Mouse (Mus musculus) forebrain, embryonic 10.5 days (tissue): ENCODE data around the gene Iqsec1. TPM values are rescaled to one million over a fixed set of nuclear protein-coding genes. Genes with fewer than 3 reads are reported as not detected.
"Not testable (repeated sequence)": the region's sequence is repeated elsewhere in the genome, so short reads cannot be mapped to it uniquely, and the experiment has no call there.

Experiments
- DNase-seq: peaks from one replicate; pipeline ENCODE4 v3.0.0-alpha.2; 2017; ENCODE audit warnings: low spot score; ENCODE audit errors: extremely low spot score
- H3K27ac ChIP-seq: fragments of 300-500 bp; sonication (generic); 2 replicates; pipeline ENCODE4 v1.5.1; 2016; ENCODE audit warnings: mild to moderate bottlenecking
- H3K27me3 ChIP-seq: fragments of 300-500 bp; sonication (generic); 2 replicates; pipeline ENCODE4 v1.6.1; 2016; ENCODE audit warnings: mild to moderate bottlenecking; ENCODE audit not compliant: poor library complexity, severe bottlenecking
- H3K36me3 ChIP-seq: fragments of 300-500 bp; sonication (generic); replicated peaks from 2 replicates; pipeline ENCODE4 v1.6.1; 2016; ENCODE audit warnings: mild to moderate bottlenecking, moderate library complexity
- H3K4me1 ChIP-seq: fragments of 300-500 bp; sonication (generic); 2 replicates; pipeline ENCODE4 v1.6.1; 2016
- H3K4me3 ChIP-seq: fragments of 300-500 bp; sonication (generic); 2 replicates; pipeline ENCODE4 v1.5.1; 2016; ENCODE audit warnings: mild to moderate bottlenecking, moderate library complexity
- H3K9me3 ChIP-seq: fragments of 300-500 bp; sonication (generic); 2 replicates; pipeline ENCODE4 v1.6.1; 2016; ENCODE audit warnings: mild to moderate bottlenecking, moderate library complexity
- WGBS: fragments of 180-500 bp; shearing (Covaris S2); methylation state at CpG from one replicate; pipeline ENCODE4 v1.1.7; 2016; 5-methylcytosine and 5-hydroxymethylcytosine counted together
- polyA plus RNA-seq: library from polyadenylated mRNA; unstranded; fragments of >200 nt; fragmentation: Nextera tagmentation; extraction: Ambion mirVana; gene quantifications from 2 replicates; pipeline ENCODE4 v1.2.1, GENCODE M21; 2016

Gene Iqsec1
- polyA plus RNA-seq, 1 experiment from 2014 or later = 8.7 TPM

GRCm38 (mm10) chr6:90662148-90662547 is 326.3 kb downstream of the Iqsec1 start:
- Histone ChIP-seq H3K4me1 (0 out of 2 replicates have a peak, but pooled peaks cover 2% of the 10 kb centered on the region), H3K9me3 (no peaks in the 10 kb centered on the region), H3K27ac (no peak overlapping the region), H3K27me3 (no peaks in the 10 kb centered on the region), H3K4me3 (no peak overlapping the region), H3K36me3 (peaks cover 65% of the 10 kb centered on the region)
- DNase-seq = no peak
- WGBS = 94% methylated on average over 5 of the region's 5 CpGs

GRCm38 (mm10) chr6:90661029-90661399 is 327.5 kb downstream of the Iqsec1 start:
- Histone ChIP-seq H3K4me1 (0 out of 2 replicates have a peak, but pooled peaks cover 2% of the 10 kb centered on the region), H3K27ac (peak overlapping the region; percentile 25; the same call in 1 of the 2 replicates), H3K27me3 (no peaks in the 10 kb centered on the region), H3K9me3 (no peaks in the 10 kb centered on the region), H3K4me3 (no peak overlapping the region), H3K36me3 (peaks cover 53% of the 10 kb centered on the region)
- WGBS = 89% methylated on average over 11 of the region's 11 CpGs
- DNase-seq = no peak

- no peak for DNase-seq
- H3K27me3 ChIP-seq = no peaks in the 10 kb centered on the region
- WGBS = 90% methylated on average over 20 of the region's 20 CpGs
- no peaks in the 10 kb centered on the region for H3K9me3 ChIP-seq
- 0 out of 2 replicates have a peak, but pooled peaks cover 2% of the 10 kb centered on the region for H3K4me1 ChIP-seq
- H3K36me3 ChIP-seq = peaks cover 48% of the 10 kb centered on the region
- H3K4me3 ChIP-seq = no peak overlapping the region
- peak overlapping the region; percentile 25; the same call in 1 of the 2 replicates for H3K27ac ChIP-seq
These were observed 328.0 kb downstream of the Iqsec1 start for GRCm38 (mm10) chr6:90660398-90661028.

- DNase-seq = no peak
- Histone ChIP-seq H3K27me3 (no peaks in the 10 kb centered on the region), H3K4me3 (no peak overlapping the region), H3K27ac (no peak overlapping the region), H3K9me3 (no peaks in the 10 kb centered on the region), H3K4me1 (0 out of 2 replicates have a peak, but pooled peaks cover 2% of the 10 kb centered on the region), H3K36me3 (peaks cover 42% of the 10 kb centered on the region)
- 84% methylated on average over 2 of the region's 2 CpGs for WGBS
These were observed 328.6 kb downstream of the Iqsec1 start for GRCm38 (mm10) chr6:90659913-90660312.

GRCm38 (mm10) chr6:90656344-90656850 is 332.1 kb downstream of the Iqsec1 start:
- H3K27ac ChIP-seq, H3K27me3 ChIP-seq, H3K4me3 ChIP-seq, H3K4me1 ChIP-seq, H3K9me3 ChIP-seq, DNase-seq: not testable (repeated sequence)
- H3K36me3 ChIP-seq = peaks cover 13% of the 10 kb centered on the region
- WGBS = 60% methylated on average over 2 of the region's 2 CpGs

- DNase-seq = peak; percentile 31
These were observed 334.7 kb downstream of the Iqsec1 start for GRCm38 (mm10) chr6:90653736-90654135.

GRCm38 (mm10) chr6:90650634-90651033 is 337.9 kb downstream of the Iqsec1 start:
- Histone ChIP-seq H3K4me3 (no peak overlapping the region), H3K9me3 (peaks cover 8% of the 10 kb centered on the region), H3K36me3 (no peaks in the 10 kb centered on the region), H3K27me3 (no peaks in the 10 kb centered on the region), H3K27ac (no peak overlapping the region), H3K4me1 (peaks cover 1% of the 10 kb centered on the region; the same call in 1 of the 2 replicates)
- DNase-seq = no peak
- WGBS = 71% methylated on average over 1 of the region's 1 CpGs

More at GRCm38 (mm10) chr6:90653736-90654135, 334.7 kb downstream of the Iqsec1 start:
- Histone ChIP-seq H3K4me1 (no peaks in the 10 kb centered on the region), H3K9me3 (0 out of 2 replicates have a peak, but pooled peaks cover 5% of the 10 kb centered on the region), H3K36me3 (no peaks in the 10 kb centered on the region), H3K27ac (no peak overlapping the region), H3K4me3 (no peak overlapping the region), H3K27me3 (no peaks in the 10 kb centered on the region)
- 53% methylated on average over 2 of the region's 2 CpGs for WGBS

GRCm38 (mm10) chr6:90649279-90649678 is 339.2 kb downstream of the Iqsec1 start:
- WGBS = 73% methylated on average over 4 of the region's 4 CpGs
- no peaks in the 10 kb centered on the region for H3K36me3 ChIP-seq

GRCm38 (mm10) chr6:90648391-90648790 is 340.1 kb downstream of the Iqsec1 start:
- H3K36me3 ChIP-seq = no peaks in the 10 kb centered on the region
- 91% methylated on average over 6 of the region's 6 CpGs for WGBS
- DNase-seq = no peak
- H3K9me3 ChIP-seq = peaks cover 8% of the 10 kb centered on the region
- H3K27me3 ChIP-seq = no peaks in the 10 kb centered on the region
- no peak overlapping the region for H3K4me3 ChIP-seq
- no peak overlapping the region for H3K27ac ChIP-seq
- H3K4me1 ChIP-seq = peaks cover 13% of the 10 kb centered on the region

More at GRCm38 (mm10) chr6:90649279-90649678, 339.2 kb downstream of the Iqsec1 start:
- Histone ChIP-seq H3K9me3 (peaks cover 8% of the 10 kb centered on the region), H3K27me3 (no peaks in the 10 kb centered on the region), H3K4me3 (no peak overlapping the region), H3K27ac (no peak overlapping the region), H3K4me1 (peaks cover 13% of the 10 kb centered on the region)
- no peak for DNase-seq

- Histone ChIP-seq H3K4me1 (peaks cover 13% of the 10 kb centered on the region), H3K36me3 (no peaks in the 10 kb centered on the region), H3K27me3 (no peaks in the 10 kb centered on the region), H3K4me3 (no peak overlapping the region), H3K9me3 (peaks cover 3% of the 10 kb centered on the region), H3K27ac (no peak overlapping the region)
- no peak for DNase-seq
- WGBS = 86% methylated on average over 4 of the region's 4 CpGs
These were observed 343.5 kb downstream of the Iqsec1 start for GRCm38 (mm10) chr6:90644965-90645364.

GRCm38 (mm10) chr6:90643057-90643456 is 345.4 kb downstream of the Iqsec1 start:
- peaks cover 3% of the 10 kb centered on the region for H3K9me3 ChIP-seq
- H3K36me3 ChIP-seq = no peaks in the 10 kb centered on the region
- H3K27ac ChIP-seq = no peak overlapping the region
- H3K4me1 ChIP-seq = peaks cover 13% of the 10 kb centered on the region
- no peak overlapping the region for H3K4me3 ChIP-seq
- no peaks in the 10 kb centered on the region for H3K27me3 ChIP-seq
- 86% methylated on average over 3 of the region's 3 CpGs for WGBS
- DNase-seq = no peak

- Histone ChIP-seq H3K27me3 (no peaks in the 10 kb centered on the region), H3K4me1 (peaks cover 6% of the 10 kb centered on the region; the same call in 1 of the 2 replicates), H3K4me3 (no peak overlapping the region), H3K36me3 (no peaks in the 10 kb centered on the region), H3K9me3 (no peaks in the 10 kb centered on the region), H3K27ac (no peak overlapping the region)
- no peak for DNase-seq
- 78% methylated on average over 3 of the region's 3 CpGs for WGBS
These were observed 352.9 kb downstream of the Iqsec1 start for GRCm38 (mm10) chr6:90635611-90636010.

- H3K9me3 ChIP-seq = no peaks in the 10 kb centered on the region
- no peak overlapping the region for H3K27ac ChIP-seq
- 45% methylated on average over 4 of the region's 4 CpGs for WGBS
- no peaks in the 10 kb centered on the region for H3K27me3 ChIP-seq
- H3K4me1 ChIP-seq = peaks cover 6% of the 10 kb centered on the region; the same call in 1 of the 2 replicates
- no peaks in the 10 kb centered on the region for H3K36me3 ChIP-seq
- H3K4me3 ChIP-seq = no peak overlapping the region
- DNase-seq = no peak
These were observed 353.4 kb downstream of the Iqsec1 start for GRCm38 (mm10) chr6:90635081-90635480.
